Mouse (Mus musculus) MEL (cell line): ENCODE measurements at regions not wholly inside any gene's neighbourhood (a gene's known extent, or its start where the extent isn't known, plus 50 kb on each side); places are given as distances from the start of the nearest gene placed in this dataset.

ENCODE experiments used
- DNase-seq: peaks from one replicate; pipeline ENCODE4 v3.0.0; 2011; ENCODE audit warnings: low read depth, low spot score
- H3K27ac ChIP-seq: 2 replicates; pipeline ENCODE4 v1.5.1; 2012; ENCODE audit warnings: low read depth, mild to moderate bottlenecking, control low read depth, low read length, moderate library complexity; ENCODE audit not compliant: control insufficient read depth
- H3K27me3 ChIP-seq, 2 experiments: fragments of 150-350 bp in 1 of 2; sonication (generic) in 1 of 2; 2 replicates each; pipeline ENCODE4 v1.6.1; 2012; ENCODE audit warnings: low read length in 2 of 2, mild to moderate bottlenecking in 2 of 2, improper control_type of control experiment in 1 of 2, moderate library complexity in 1 of 2; ENCODE audit not compliant: insufficient read depth in 2 of 2, control insufficient read depth in 1 of 2
- H3K36me3 ChIP-seq, 2 experiments: 2 replicates each; pipeline ENCODE4 v1.6.1; 2012 to 2014; ENCODE audit warnings: low read length in 2 of 2, improper control_type of control experiment in 1 of 2, inconsistent platforms in 1 of 2, mild to moderate bottlenecking in 1 of 2; ENCODE audit not compliant: insufficient read depth in 2 of 2, control insufficient read depth in 1 of 2
- H3K4me1 ChIP-seq, 2 experiments: fragments of 150-350 bp in 1 of 2; sonication (generic) in 1 of 2; 2 replicates each; pipeline ENCODE4 v1.6.1; 2012; ENCODE audit warnings: low read length in 2 of 2, improper control_type of control experiment in 1 of 2, mild to moderate bottlenecking in 1 of 2; ENCODE audit not compliant: insufficient read depth in 2 of 2, control insufficient read depth in 1 of 2
- H3K4me3 ChIP-seq, 2 experiments: fragments of 150-350 bp in 1 of 2; sonication (generic) in 1 of 2; 2 replicates each; pipeline ENCODE4 v1.5.1; 2012; ENCODE audit warnings: low read depth in 2 of 2, low read length in 2 of 2, mild to moderate bottlenecking in 2 of 2, moderate library complexity in 2 of 2, control low read depth in 1 of 2, improper control_type of control experiment in 1 of 2; ENCODE audit not compliant: control insufficient read depth in 1 of 2, insufficient read depth in 1 of 2
- H3K79me2 ChIP-seq: 2 replicates; pipeline ENCODE4 v1.6.1; 2012; ENCODE audit warnings: mild to moderate bottlenecking, low read length, moderate library complexity; ENCODE audit not compliant: control insufficient read depth, poor library complexity, insufficient read depth
- H3K9ac ChIP-seq: 2 replicates; pipeline ENCODE4 v1.6.1; 2012; ENCODE audit warnings: low read depth, mild to moderate bottlenecking, control low read depth, low read length, moderate library complexity; ENCODE audit not compliant: control insufficient read depth, poor library complexity, severe bottlenecking
- H3K9me3 ChIP-seq: fragments of 150-350 bp; sonication (generic); replicated peaks from 2 replicates; pipeline ENCODE4 v1.6.1; 2012; ENCODE audit warnings: mild to moderate bottlenecking, low read length, improper control_type of control experiment, moderate library complexity; ENCODE audit not compliant: insufficient read depth
- BHLHE40 ChIP-seq: IDR thresholded peaks from 2 replicates; pipeline ENCODE4 v1.6.1; 2012; ENCODE audit warnings: low read depth, mild to moderate bottlenecking, inconsistent platforms, low read length, improper control_type of control experiment, borderline replicate concordance
- CTCF ChIP-seq, 3 experiments: IDR thresholded peaks in 2 of 3; conservative IDR thresholded peaks in 1 of 3; 2 replicates each; pipeline ENCODE4 v1.5.1; 2011 to 2012; ENCODE audit warnings: low read length in 3 of 3, low read depth in 2 of 3, mild to moderate bottlenecking in 2 of 3, improper control_type of control experiment in 1 of 3, inconsistent platforms in 1 of 3, mixed read lengths in 1 of 3, moderate library complexity in 1 of 3; ENCODE audit not compliant: control insufficient read depth in 1 of 3, insufficient read depth in 1 of 3, poor library complexity in 1 of 3, severe bottlenecking in 1 of 3
- ELF1 ChIP-seq: IDR thresholded peaks from 2 replicates; pipeline ENCODE4 v1.6.1; 2014; ENCODE audit warnings: low read depth, mild to moderate bottlenecking, inconsistent platforms, low read length, improper control_type of control experiment, moderate library complexity
- EP300 ChIP-seq, 2 experiments: IDR thresholded peaks; 2 replicates each; pipeline ENCODE4 v1.6.1; 2011; ENCODE audit warnings: improper control_type of control experiment in 2 of 2, low read length in 2 of 2, low read depth in 1 of 2, mild to moderate bottlenecking in 1 of 2
- ETS1 ChIP-seq: IDR thresholded peaks from 2 replicates; pipeline ENCODE4 v1.6.1; 2012; ENCODE audit warnings: low read depth, mild to moderate bottlenecking, inconsistent platforms, low read length, improper control_type of control experiment, moderate library complexity
- GABPA ChIP-seq: IDR thresholded peaks from 2 replicates; pipeline ENCODE4 v1.6.1; 2012; ENCODE audit warnings: low read depth, mild to moderate bottlenecking, inconsistent platforms, low read length, improper control_type of control experiment, moderate library complexity
- HCFC1 ChIP-seq: IDR thresholded peaks from 2 replicates; pipeline ENCODE4 v1.6.1; 2012; ENCODE audit warnings: low read depth, mild to moderate bottlenecking, inconsistent platforms, low read length, improper control_type of control experiment, moderate library complexity
- JUND ChIP-seq: IDR thresholded peaks from 2 replicates; pipeline ENCODE4 v1.6.1; 2011; ENCODE audit warnings: low read depth, mild to moderate bottlenecking, improper control_type of control experiment, low read length
- MAX ChIP-seq: IDR thresholded peaks from 2 replicates; pipeline ENCODE4 v1.6.1; 2011; ENCODE audit warnings: low read length, improper control_type of control experiment
- MAZ ChIP-seq: IDR thresholded peaks from 2 replicates; pipeline ENCODE4 v1.6.1; 2012; ENCODE audit warnings: low read depth, mild to moderate bottlenecking, inconsistent platforms, low read length, improper control_type of control experiment
- MEF2A ChIP-seq: IDR thresholded peaks from 2 replicates; pipeline ENCODE4 v1.6.1; 2014; ENCODE audit warnings: low read depth, mild to moderate bottlenecking, inconsistent platforms, low read length, improper control_type of control experiment; ENCODE audit not compliant: poor library complexity, insufficient replicate concordance, severe bottlenecking; ENCODE audit errors: extremely low read depth
- MYB ChIP-seq: IDR thresholded peaks from 2 replicates; pipeline ENCODE4 v1.6.1; 2011; ENCODE audit warnings: mild to moderate bottlenecking, low read depth, low read length, improper control_type of control experiment
- NELFE ChIP-seq: IDR thresholded peaks from 2 replicates; pipeline ENCODE4 v1.6.1; 2011; ENCODE audit warnings: low read depth, low read length, improper control_type of control experiment
- POLR2A ChIP-seq, 2 experiments: IDR thresholded peaks; 2 replicates each; pipeline ENCODE4 v1.6.1; 2011 to 2012; ENCODE audit warnings: low read length in 2 of 2, mild to moderate bottlenecking in 2 of 2, control low read depth in 1 of 2, improper control_type of control experiment in 1 of 2, low read depth in 1 of 2, moderate library complexity in 1 of 2; ENCODE audit not compliant: control insufficient read depth in 1 of 2, insufficient read depth in 1 of 2, poor library complexity in 1 of 2
- POLR2AphosphoS2 ChIP-seq: IDR thresholded peaks from 2 replicates; pipeline ENCODE4 v1.6.1; 2011; ENCODE audit warnings: low read length, improper control_type of control experiment
- RAD21 ChIP-seq: IDR thresholded peaks from 2 replicates; pipeline ENCODE4 v1.6.1; 2011; ENCODE audit warnings: mild to moderate bottlenecking, low read depth, low read length, improper control_type of control experiment
- RCOR1 ChIP-seq: IDR thresholded peaks from 2 replicates; pipeline ENCODE4 v1.6.1; 2012; ENCODE audit warnings: low read depth, mild to moderate bottlenecking, inconsistent platforms, low read length, improper control_type of control experiment
- SIN3A ChIP-seq: IDR thresholded peaks from 2 replicates; pipeline ENCODE4 v1.6.1; 2012; ENCODE audit warnings: low read length, improper control_type of control experiment, inconsistent platforms
- SMC3 ChIP-seq: IDR thresholded peaks from 2 replicates; pipeline ENCODE4 v1.6.1; 2011; ENCODE audit warnings: low read depth, low read length, improper control_type of control experiment
- TAL1 ChIP-seq: IDR thresholded peaks from 2 replicates; pipeline ENCODE4 v1.6.1; 2012; ENCODE audit warnings: mild to moderate bottlenecking, inconsistent platforms, low read length, moderate library complexity, mixed read lengths
- TBP ChIP-seq: IDR thresholded peaks from 2 replicates; pipeline ENCODE4 v1.8.0; 2011; ENCODE audit warnings: low read depth, low read length, improper control_type of control experiment
- UBTF ChIP-seq: IDR thresholded peaks from 2 replicates; pipeline ENCODE4 v1.6.1; 2012; ENCODE audit warnings: low read depth, mild to moderate bottlenecking, inconsistent platforms, low read length, improper control_type of control experiment, moderate library complexity, borderline replicate concordance; ENCODE audit not compliant: insufficient read depth

- no peak for DNase-seq
- Histone ChIP-seq H3K9ac (no peak overlapping the region), H3K36me3 (no peaks in the 10 kb centered on the region), H3K9me3 (no peaks in the 10 kb centered on the region), H3K27ac (no peak overlapping the region), H3K27me3 (no peaks in the 10 kb centered on the region), H3K4me3 (no peak overlapping the region), H3K4me1 (no peaks in the 10 kb centered on the region), H3K79me2 (no peaks in the 10 kb centered on the region)
- TF ChIP-seq ELF1: no peak
- no peak for TF ChIP-seq MYB
- TF ChIP-seq MEF2A: no peak
- no peak for TF ChIP-seq MAZ
- no peak for TF ChIP-seq GABPA
- TF ChIP-seq POLR2AphosphoS2: no peak
- no peak for TF ChIP-seq BHLHE40
- no peak for TF ChIP-seq RAD21
- no peak for TF ChIP-seq EP300 (IDR thresholded peaks at IDR 0.05; ENCODE audit: low read depth in 1 of 2, low read length in 2 of 2)
- no peak for TF ChIP-seq UBTF
- TF ChIP-seq TAL1: no peak
- TF ChIP-seq SIN3A: no peak
- TF ChIP-seq ETS1: no peak
- TF ChIP-seq TBP: no peak
These were observed 829.5 kb upstream of the Adgrl2 start for GRCm38 (mm10) chr3:149819863-149820262.

- TF ChIP-seq MAZ (no peak), JUND (no peak), MAX (no peak), RCOR1 (no peak), MYB (no peak), NELFE (no peak), UBTF (no peak), HCFC1 (no peak), BHLHE40 (no peak), RAD21 (no peak), SMC3 (no peak), CTCF (IDR thresholded peaks at IDR 0.05 in 2 of 3, conservative IDR thresholded peaks at IDR 0.05 in 1 of 3; ENCODE audit: control insufficient read depth in 1 of 3, insufficient read depth in 1 of 3, low read depth in 2 of 3, low read length in 3 of 3, poor library complexity in 1 of 3, severe bottlenecking in 1 of 3) (no peak), MEF2A (no peak), SIN3A (no peak), POLR2A (IDR thresholded peaks at IDR 0.05; ENCODE audit: control insufficient read depth in 1 of 2, insufficient read depth in 1 of 2, low read depth in 1 of 2, low read length in 2 of 2, poor library complexity in 1 of 2) (no peak)
- Histone ChIP-seq H3K36me3 (no peaks in the 10 kb centered on the region), H3K27ac (no peak overlapping the region), H3K9me3 (no peaks in the 10 kb centered on the region), H3K9ac (no peak overlapping the region), H3K27me3 (no peaks in the 10 kb centered on the region), H3K4me1 (no peaks in the 10 kb centered on the region), H3K79me2 (no peaks in the 10 kb centered on the region), H3K4me3 (no peak overlapping the region)
- DNase-seq: no peak
These were observed 828.7 kb upstream of the Adgrl2 start for GRCm38 (mm10) chr3:149819081-149819480.
